Mouse (Mus musculus) ES-Bruce4 (cell line): Measurements from ENCODE around the gene Gm10645. TPM values are rescaled to one million over a fixed set of nuclear protein-coding genes. Genes with fewer than 3 reads are reported as not detected.

Experiments used
- H3K27ac ChIP-seq: 2 replicates; pipeline ENCODE4 v1.5.1; 2012; ENCODE audit warnings: low read length, inconsistent platforms; ENCODE audit not compliant: insufficient read depth
- H3K27me3 ChIP-seq: 2 replicates; pipeline ENCODE4 v1.6.1; 2012; ENCODE audit warnings: mild to moderate bottlenecking, low read length, inconsistent platforms; ENCODE audit not compliant: control insufficient read depth, poor library complexity, insufficient read depth, severe bottlenecking
- H3K36me3 ChIP-seq: 2 replicates; pipeline ENCODE4 v1.6.1; 2012; ENCODE audit warnings: inconsistent platforms, mild to moderate bottlenecking, low read length, moderate library complexity; ENCODE audit not compliant: control insufficient read depth, poor library complexity, insufficient read depth, severe bottlenecking
- H3K4me1 ChIP-seq: one replicate; pipeline ENCODE4 v1.8.1; 2011; ENCODE audit warnings: low read length; ENCODE audit not compliant: control insufficient read depth, insufficient read depth
- H3K4me3 ChIP-seq: 2 replicates; pipeline ENCODE4 v1.5.1; 2011; ENCODE audit warnings: low read depth, mild to moderate bottlenecking, low read length
- H3K9ac ChIP-seq: 2 replicates; pipeline ENCODE4 v1.6.1; 2012; ENCODE audit warnings: low read depth, mild to moderate bottlenecking, inconsistent platforms; ENCODE audit not compliant: poor library complexity, severe bottlenecking
- H3K9me3 ChIP-seq: replicated peaks from 2 replicates; pipeline ENCODE4 v1.6.1; 2012; ENCODE audit warnings: mild to moderate bottlenecking, low read length, inconsistent platforms; ENCODE audit not compliant: control insufficient read depth, poor library complexity, insufficient read depth, severe bottlenecking
- CTCF ChIP-seq: IDR thresholded peaks from one replicate; pipeline ENCODE4 v1.8.1; 2011; ENCODE audit warnings: low read depth, low read length
- EP300 ChIP-seq: IDR thresholded peaks from 2 replicates; pipeline ENCODE4 v1.6.1; 2011; ENCODE audit warnings: low read depth, low read length; ENCODE audit not compliant: insufficient read depth
- POLR2A ChIP-seq: IDR thresholded peaks from one replicate; pipeline ENCODE4 v1.8.1; 2011; ENCODE audit warnings: low read length; ENCODE audit not compliant: insufficient read depth
- polyA plus RNA-seq: library from polyadenylated mRNA; stranded (reverse); fragments of >200 nt; gene quantifications from 2 replicates; pipeline ENCODE4 v1.2.4, GENCODE M21; 2011; ENCODE audit warnings: low read depth; ENCODE audit not compliant: missing spikeins, insufficient read depth, insufficient read length

The Gm10645 gene
- polyA plus RNA-seq, 1 experiment, result not detected

GRCm38 (mm10) chr8:83175680-83176079, 9.7 kb upstream of the Gm10645 start:
- Histone ChIP-seq H3K9me3 (no peaks in the 10 kb centered on the region), H3K4me1 (peaks cover 2% of the 10 kb centered on the region), H3K4me3 (no peak overlapping the region), H3K27ac (no peak overlapping the region), H3K27me3 (no peaks in the 10 kb centered on the region), H3K9ac (no peak overlapping the region; the same call in 1 of the 2 replicates), H3K36me3 (no peaks in the 10 kb centered on the region)
- TF ChIP-seq POLR2A (no peak), EP300 (no peak), CTCF (no peak)

- Histone ChIP-seq H3K9ac (no peak overlapping the region), H3K36me3 (no peaks in the 10 kb centered on the region), H3K27me3 (0 out of 2 replicates have a peak, but pooled peaks cover 2% of the 10 kb centered on the region), H3K4me3 (no peak overlapping the region), H3K27ac (no peak overlapping the region), H3K9me3 (no peaks in the 10 kb centered on the region), H3K4me1 (no peaks in the 10 kb centered on the region)
- no peak for TF ChIP-seq POLR2A
- no peak for TF ChIP-seq EP300
- no peak for TF ChIP-seq CTCF
Observed at GRCm38 (mm10) chr8:83170894-83171293, 4.9 kb upstream of the Gm10645 start.

GRCm38 (mm10) chr8:83169709-83170108, 3.7 kb upstream of the Gm10645 start:
- 0 out of 2 replicates have a peak, but pooled peaks cover 2% of the 10 kb centered on the region for H3K27me3 ChIP-seq
- H3K9me3 ChIP-seq, result no peaks in the 10 kb centered on the region
- H3K4me1 ChIP-seq, result no peaks in the 10 kb centered on the region
- no peak overlapping the region for H3K4me3 ChIP-seq
- no peak overlapping the region for H3K9ac ChIP-seq
- no peak for TF ChIP-seq EP300
- peak; percentile 33 for TF ChIP-seq CTCF
- H3K27ac ChIP-seq, result no peak overlapping the region
- H3K36me3 ChIP-seq, result no peaks in the 10 kb centered on the region

DNA sequence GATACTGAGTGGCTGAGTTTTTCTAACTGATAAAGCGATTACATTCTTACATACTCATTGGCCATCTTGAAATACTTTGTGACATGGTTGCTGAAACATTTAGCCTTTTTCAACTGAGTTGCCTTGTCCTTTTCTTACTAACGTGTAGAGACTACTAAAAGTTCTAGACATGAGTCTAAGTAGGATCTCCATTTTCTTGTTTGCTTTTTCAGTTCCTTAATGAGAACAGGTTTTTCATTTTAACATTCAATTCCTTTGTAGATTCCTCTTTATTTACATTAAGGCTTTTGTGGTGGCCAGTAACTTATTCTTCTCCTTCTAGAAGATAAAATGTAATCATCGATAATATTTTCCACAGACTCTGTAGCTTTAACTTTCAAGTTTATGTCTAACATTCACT, 3.2 kb upstream of the Gm10645 start:
- no peak overlapping the region for H3K27ac ChIP-seq
- TF ChIP-seq POLR2A (no peak), EP300 (no peak), CTCF (no peak)
- no peaks in the 10 kb centered on the region for H3K9me3 ChIP-seq
- 0 out of 2 replicates have a peak, but pooled peaks cover 2% of the 10 kb centered on the region for H3K27me3 ChIP-seq
- H3K36me3 ChIP-seq, result no peaks in the 10 kb centered on the region
- H3K9ac ChIP-seq, result no peak overlapping the region
- H3K4me3 ChIP-seq, result no peak overlapping the region
- H3K4me1 ChIP-seq, result peaks cover 2% of the 10 kb centered on the region

DNA sequence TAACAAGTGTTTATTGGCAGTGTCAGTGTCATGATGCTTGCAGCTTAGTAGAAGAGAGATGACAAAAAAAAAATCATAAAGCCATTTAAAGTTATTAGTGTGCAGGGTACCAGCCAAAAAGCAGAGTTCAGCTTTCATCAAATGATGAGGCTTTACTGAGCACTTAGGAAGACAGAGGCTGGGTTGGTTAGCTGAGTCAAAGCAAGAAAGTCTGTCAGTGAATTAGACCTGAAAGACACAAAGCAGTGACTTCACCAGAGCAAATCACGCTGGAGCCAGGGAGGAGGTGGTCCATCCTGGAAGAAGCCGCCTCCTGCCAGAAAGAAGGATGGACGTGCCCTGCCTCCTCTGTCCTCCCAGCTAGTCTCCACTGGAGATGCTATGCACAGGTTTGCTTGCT, 2.0 kb upstream of the Gm10645 start:
- H3K27ac ChIP-seq, result no peak overlapping the region
- TF ChIP-seq CTCF, result no peak
- no peak for TF ChIP-seq EP300
- no peak for TF ChIP-seq POLR2A
- no peaks in the 10 kb centered on the region for H3K9me3 ChIP-seq

GRCm38 (mm10) chr8:83165235-83165930, 587 bp downstream of the Gm10645 start, which contains the start of gene Tbc1d9:
Tbc1d9 (plus strand) TSS chr8:83165352.
- H3K27ac ChIP-seq, result peak within 1 kb of the TSS; percentile 64
- peak within 1 kb of the TSS; percentile 88 for H3K9ac ChIP-seq
- no peaks in the 10 kb centered on the region for H3K9me3 ChIP-seq
- TF ChIP-seq EP300, result peak; percentile 90
- no peak for TF ChIP-seq POLR2A
- TF ChIP-seq CTCF, result peak; percentile 31
- peak within 1 kb of the TSS; percentile 77 for H3K4me3 ChIP-seq
- H3K36me3 ChIP-seq, result no peaks in the 10 kb centered on the region
- H3K4me1 ChIP-seq, result peaks cover 11% of the 10 kb centered on the region
- 0 out of 2 replicates have a peak, but pooled peaks cover 2% of the 10 kb centered on the region for H3K27me3 ChIP-seq

More for the DNA sequence above, 2.0 kb upstream of the Gm10645 start:
- H3K9ac ChIP-seq, result no peak overlapping the region
- H3K4me1 ChIP-seq, result peaks cover 2% of the 10 kb centered on the region
- 0 out of 2 replicates have a peak, but pooled peaks cover 2% of the 10 kb centered on the region for H3K27me3 ChIP-seq
- no peaks in the 10 kb centered on the region for H3K36me3 ChIP-seq
- no peak overlapping the region for H3K4me3 ChIP-seq
